Mouse (Mus musculus) liver, embryonic 18 days (tissue): ENCODE data around the gene Ddb1. TPM values are rescaled to one million over a fixed set of nuclear protein-coding genes. Genes with fewer than 3 reads are reported as not detected.

ENCODE experiments used
- polyA plus RNA-seq: library from polyadenylated mRNA; depleted of rRNA; stranded (reverse); fragments of >200 nt; gene quantifications from 2 replicates; pipeline ENCODE4 v1.2.3, GENCODE M21; 2012; rRNA removed

Ddb1 gene
- 78.8 and 85.5 TPM in 2 replicates for polyA plus RNA-seq

GRCm38 (mm10) chr19:10605293-10605900, at the start of gene Ddb1, which contains the start of gene Tkfc:
Ddb1 (plus strand) TSS chr19:10605327.
Tkfc (minus strand) TSS chr19:10605654.

GRCm38 (mm10) chr19:10555624-10556510, 49.3 kb upstream of the Ddb1 start, which contains the start of gene Tmem216:
Tmem216 (minus strand) TSS chr19:10556238.

GRCm38 (mm10) chr19:10576690-10577561, 28.2 kb upstream of the Ddb1 start, which contains the start of the genes Cyb561a3 and Tmem138:
Cyb561a3 (plus strand) TSS chr19:10577172.
Tmem138 (minus strand) TSS chr19:10577362.

GRCm38 (mm10) chr19:10634106-10634871, 29.2 kb downstream of the Ddb1 start, which contains the start of gene Vwce:
Vwce (plus strand) TSS chr19:10634213.

GRCm38 (mm10) chr19:10677915-10678771, 73.0 kb downstream of the Ddb1 start, which contains the start of gene Pga5:
Pga5 (minus strand) TSS chr19:10678071.

Other genes starting within 250 kb of the Ddb1 start
- gene Syt7, start 216.2 kb upstream of the Ddb1 start, polyA plus RNA-seq, result 0.14 and 0.20 TPM in 2 replicates
- 0.05 and 0.06 TPM in 2 replicates for gene Lrrc10b, start 147.9 kb upstream of the Ddb1 start, polyA plus RNA-seq
- 0.18 and 0.21 TPM in 2 replicates for gene Ppp1r32, start 122.4 kb upstream of the Ddb1 start, polyA plus RNA-seq
- gene Cpsf7, start 80.1 kb upstream of the Ddb1 start, polyA plus RNA-seq, result 19.1 and 22.0 TPM in 2 replicates
- 18.3 and 19.4 TPM in 2 replicates for gene Sdhaf2, start 79.2 kb upstream of the Ddb1 start, polyA plus RNA-seq
- 12.5 and 14.9 TPM in 2 replicates for gene Tmem216, start 49.1 kb upstream of the Ddb1 start, polyA plus RNA-seq
- gene Cyb561a3, start 28.2 kb upstream of the Ddb1 start, polyA plus RNA-seq, result 21.5 and 23.8 TPM in 2 replicates
- gene Tmem138, start 28.0 kb upstream of the Ddb1 start, polyA plus RNA-seq, result 6.7 and 6.9 TPM in 2 replicates
- gene Tkfc, start 327 bp downstream of the Ddb1 start, polyA plus RNA-seq, result 70.0 and 78.9 TPM in 2 replicates
- gene Vwce, start 28.9 kb downstream of the Ddb1 start, polyA plus RNA-seq, result 15.1 and 19.5 TPM in 2 replicates
- 0.02 TPM in 1 of 2 replicates, not detected in the other for gene Pga5, start 72.7 kb downstream of the Ddb1 start, polyA plus RNA-seq
- gene Vps37c, start 83.4 kb downstream of the Ddb1 start, polyA plus RNA-seq, result 5.9 and 7.1 TPM in 2 replicates
- 0.08 and 0.10 TPM in 2 replicates for gene Cd5, start 133.7 kb downstream of the Ddb1 start, polyA plus RNA-seq
- 0.04 TPM in 1 of 2 replicates, not detected in the other for gene Cd6, start 224.7 kb downstream of the Ddb1 start, polyA plus RNA-seq
- gene Slc15a3, start 234.4 kb downstream of the Ddb1 start, polyA plus RNA-seq, result 8.7 and 8.9 TPM in 2 replicates